Mouse (Mus musculus): ENCODE measurements around the gene Igf2r. TPM values are rescaled to one million over a fixed set of nuclear protein-coding genes. Genes with fewer than 3 reads are reported as not detected.

Igf2r gene
- polyA plus RNA-seq (2015; fragmentation: Illumina TruSeq; extraction: RNeasy Lipid Tissue Mini Kit (QIAGEN cat#74804); ENCODE audit: insufficient read depth, low replicate concordance) = 12.9 TPM

GRCm38 (mm10) chr17:12769380-12769921 lies at the start of gene Igf2r:
TSS of gene Igf2r (minus strand) at chr17:12769664.

GRCm38 (mm10) chr17:12675646-12676045 lies 93.8 kb downstream of the Igf2r start, which contains the start of gene Slc22a1:
TSS of gene Slc22a1 (minus strand) at chr17:12675829.

Other genes with a start within 250 kb of the Igf2r start
- gene Slc22a2, start 185.5 kb downstream of the Igf2r start, polyA plus RNA-seq (2015; fragmentation: Illumina TruSeq; extraction: RNeasy Lipid Tissue Mini Kit (QIAGEN cat#74804); ENCODE audit: insufficient read depth, low replicate concordance) = not detected
- gene Slc22a1, start 93.8 kb downstream of the Igf2r start, polyA plus RNA-seq (2015; fragmentation: Illumina TruSeq; extraction: RNeasy Lipid Tissue Mini Kit (QIAGEN cat#74804); ENCODE audit: insufficient read depth, low replicate concordance) = not detected
- gene Mas1, start 98.5 kb upstream of the Igf2r start, polyA plus RNA-seq (2015; fragmentation: Illumina TruSeq; extraction: RNeasy Lipid Tissue Mini Kit (QIAGEN cat#74804); ENCODE audit: insufficient read depth, low replicate concordance) = not detected
- not detected for gene Mrgprh, start 106.4 kb upstream of the Igf2r start, polyA plus RNA-seq (2015; fragmentation: Illumina TruSeq; extraction: RNeasy Lipid Tissue Mini Kit (QIAGEN cat#74804); ENCODE audit: insufficient read depth, low replicate concordance)
- gene Pnldc1, start 140.6 kb upstream of the Igf2r start, polyA plus RNA-seq (2015; fragmentation: Illumina TruSeq; extraction: RNeasy Lipid Tissue Mini Kit (QIAGEN cat#74804); ENCODE audit: insufficient read depth, low replicate concordance) = 0.44 TPM
- gene Tcp1, start 146.0 kb upstream of the Igf2r start, polyA plus RNA-seq (2015; fragmentation: Illumina TruSeq; extraction: RNeasy Lipid Tissue Mini Kit (QIAGEN cat#74804); ENCODE audit: insufficient read depth, low replicate concordance) = 346 TPM
- gene Mrpl18, start 146.7 kb upstream of the Igf2r start, polyA plus RNA-seq (2015; fragmentation: Illumina TruSeq; extraction: RNeasy Lipid Tissue Mini Kit (QIAGEN cat#74804); ENCODE audit: insufficient read depth, low replicate concordance) = 52.6 TPM
- not detected for gene Acat3, start 170.9 kb upstream of the Igf2r start, polyA plus RNA-seq (2015; fragmentation: Illumina TruSeq; extraction: RNeasy Lipid Tissue Mini Kit (QIAGEN cat#74804); ENCODE audit: insufficient read depth, low replicate concordance)
- 20.4 TPM for gene Acat2, start 191.1 kb upstream of the Igf2r start, polyA plus RNA-seq (2015; fragmentation: Illumina TruSeq; extraction: RNeasy Lipid Tissue Mini Kit (QIAGEN cat#74804); ENCODE audit: insufficient read depth, low replicate concordance)
- 184 TPM for gene Wtap, start 224.5 kb upstream of the Igf2r start, polyA plus RNA-seq (2015; fragmentation: Illumina TruSeq; extraction: RNeasy Lipid Tissue Mini Kit (QIAGEN cat#74804); ENCODE audit: insufficient read depth, low replicate concordance)
- 43.3 TPM for gene Sod2, start 237.2 kb upstream of the Igf2r start, polyA plus RNA-seq (2015; fragmentation: Illumina TruSeq; extraction: RNeasy Lipid Tissue Mini Kit (QIAGEN cat#74804); ENCODE audit: insufficient read depth, low replicate concordance)